ENCODE assay signal across 8 mouse cellular contexts in genomic region chr2:118900826-118901140, GRCm38 (mm10). TPM values are rescaled to one million over a fixed set of nuclear protein-coding genes. Genes with fewer than 3 reads are reported as not detected.
DNase-seq lines count a peak whose midpoint lies in the region; ATAC-seq and TF ChIP-seq lines count a peak whose summit lies in the region.

No protein-coding gene starts in this region.

- no peak for DNase-seq in kidney, postnatal 0 days (ENCODE audit: low spot score)
- DNase-seq in kidney, adult 8-10 months = no peak
- DNase-seq in hindbrain, embryonic 11.5 days (ENCODE audit: low spot score) = no peak
- DNase-seq in yolk sac, embryonic 10.5 days (ENCODE audit: low spot score) = no peak
- DNase-seq in testis, postnatal 10 days (ENCODE audit: low spot score) = no peak

- peak overlapping the region; percentile 99 for H3K4me2 ChIP-seq in kidney, postnatal 0 days (ENCODE audit: low read length)
- H3K4me2 ChIP-seq in hindbrain, embryonic 11.5 days (replicated peaks; ENCODE audit: low read depth, low read length) = peak overlapping the region; percentile 99
- peak overlapping the region; percentile 97 for H3K4me2 ChIP-seq in midbrain, embryonic 12.5 days (replicated peaks)

- H3K36me3 ChIP-seq in kidney, postnatal 0 days (ENCODE audit: insufficient read depth, low read length) = no peaks in the 10 kb centered on the region
- no peaks in the 10 kb centered on the region for H3K36me3 ChIP-seq in hindbrain, embryonic 11.5 days (ENCODE audit: control insufficient read depth, insufficient read depth, low read length)
- H3K36me3 ChIP-seq in midbrain, embryonic 12.5 days = no peaks in the 10 kb centered on the region

- ATAC-seq in kidney, postnatal 0 days (replicated peaks; ENCODE audit: low FRiP score, low read depth) = no peak; the same call in 1 of the 2 replicates
- ATAC-seq in hindbrain, embryonic 11.5 days (ENCODE audit: low FRiP score) = no peak; the same call in 1 of the 2 replicates
- peak; percentile 7; the same call in 1 of the 2 replicates for ATAC-seq in midbrain, embryonic 12.5 days (ENCODE audit: low FRiP score, low read depth)
- no peak for ATAC-seq in activated CD4-positive, CD25-positive, alpha-beta regulatory T cell, adult 4 months

- no peak for TF ChIP-seq CTCF in kidney, postnatal 0 days (IDR thresholded peaks at IDR 0.05; ENCODE audit: low read depth)
- no peak for TF ChIP-seq CTCF in bone marrow, adult 2 months (IDR thresholded peaks at IDR 0.05; ENCODE audit: control insufficient read depth, insufficient read depth, low read length)

- H3K4me1 ChIP-seq in kidney, postnatal 0 days (replicated peaks; ENCODE audit: insufficient read depth, low read length) = peaks cover 9% of the 10 kb centered on the region; the same call in 1 of the 2 replicates
- peaks cover 2% of the 10 kb centered on the region; the same call in 1 of the 2 replicates for H3K4me1 ChIP-seq in bone marrow, adult 2 months (ENCODE audit: control insufficient read depth, insufficient read depth, low read length)
- H3K4me1 ChIP-seq in hindbrain, embryonic 11.5 days (replicated peaks; ENCODE audit: control insufficient read depth, insufficient read depth, low read length) = peaks cover 30% of the 10 kb centered on the region
- H3K4me1 ChIP-seq in midbrain, embryonic 12.5 days = peaks cover 65% of the 10 kb centered on the region

- under 1% methylated on average over 11 of the region's 11 CpGs for WGBS in kidney, postnatal 0 days
- WGBS in bone marrow, adult 2 months = under 1% methylated on average over 11 of the region's 11 CpGs
- under 1% methylated on average over 11 of the region's 11 CpGs for WGBS in hindbrain, embryonic 11.5 days
- under 1% methylated on average over 11 of the region's 11 CpGs for WGBS in midbrain, embryonic 12.5 days

- peak overlapping the region; percentile 86 for H3K4me3 ChIP-seq in kidney, postnatal 0 days (replicated peaks; ENCODE audit: low read depth, low read length)
- peak overlapping the region; percentile 29 for H3K4me3 ChIP-seq in bone marrow, adult 2 months (replicated peaks; ENCODE audit: control insufficient read depth, low read depth, low read length)
- H3K4me3 ChIP-seq in hindbrain, embryonic 11.5 days (ENCODE audit: low read depth, low read length) = peak overlapping the region; percentile 93
- H3K4me3 ChIP-seq in midbrain, embryonic 12.5 days = peak overlapping the region; percentile 68

- peaks cover 39% of the 10 kb centered on the region for H3K27me3 ChIP-seq in kidney, postnatal 0 days (ENCODE audit: insufficient read depth, low read length)
- H3K27me3 ChIP-seq in hindbrain, embryonic 11.5 days (ENCODE audit: control insufficient read depth, insufficient read depth, low read length) = peaks cover 46% of the 10 kb centered on the region
- H3K27me3 ChIP-seq in midbrain, embryonic 12.5 days = peaks cover 67% of the 10 kb centered on the region

- peak overlapping the region; percentile 81; the same call in 1 of the 2 replicates for H3K9ac ChIP-seq in kidney, postnatal 0 days (ENCODE audit: low read depth, low read length)
- peak overlapping the region; percentile 61 for H3K9ac ChIP-seq in hindbrain, embryonic 11.5 days (ENCODE audit: low read depth, low read length)
- H3K9ac ChIP-seq in midbrain, embryonic 12.5 days (replicated peaks) = peak overlapping the region; percentile 84

- H3K9me3 ChIP-seq in kidney, postnatal 0 days (replicated peaks; ENCODE audit: low read length) = no peaks in the 10 kb centered on the region
- H3K9me3 ChIP-seq in hindbrain, embryonic 11.5 days (ENCODE audit: control insufficient read depth, low read length) = no peaks in the 10 kb centered on the region
- no peaks in the 10 kb centered on the region for H3K9me3 ChIP-seq in midbrain, embryonic 12.5 days

- no peak overlapping the region for H3K27ac ChIP-seq in kidney, postnatal 0 days
- H3K27ac ChIP-seq in bone marrow, adult 2 months (ENCODE audit: control insufficient read depth, insufficient read depth, low read depth, low read length, poor library complexity) = no peak overlapping the region
- peak overlapping the region; percentile 27; the same call in 1 of the 2 replicates for H3K27ac ChIP-seq in hindbrain, embryonic 11.5 days (ENCODE audit: low read depth, low read length)
- H3K27ac ChIP-seq in midbrain, embryonic 12.5 days (replicated peaks) = peak overlapping the region; percentile 39; the same call in 1 of the 2 replicates

- no peak for TF ChIP-seq POLR2A in bone marrow, adult 2 months (IDR thresholded peaks at IDR 0.05; ENCODE audit: borderline replicate concordance, control insufficient read depth, low read depth, low read length)

RNA-seq across cellular contexts. Expression of gene Bahd1, which starts 0.6 kb away (rescaled TPM):
- polyA plus RNA-seq in kidney, postnatal 0 days (2015; fragmentation: Nextera tagmentation; extraction: Ambion mirVana) = 3.3 TPM in 2 replicates
- 6.6 and 8.7 TPM in 2 replicates for polyA plus RNA-seq in bone marrow, adult 2 months (2011; ENCODE audit: insufficient read depth, insufficient read length, low replicate concordance, missing spikeins)
- polyA plus RNA-seq in hindbrain, embryonic 11.5 days (2014; fragmentation: Nextera tagmentation; extraction: Ambion mirVana) = 2.1 TPM in 2 replicates
- polyA plus RNA-seq in midbrain, embryonic 12.5 days (2016; fragmentation: Nextera tagmentation; extraction: Ambion mirVana) = 6.4 and 6.7 TPM in 2 replicates
- polyA plus RNA-seq in activated CD4-positive, CD25-positive, alpha-beta regulatory T cell, adult 4 months (2017; shearing (Covaris generic)) = 1 to 10 TPM; 3.6 TPM

RNA-seq across cellular contexts. Expression of gene Chst14, which starts 25.5 kb away (rescaled TPM):
- polyA plus RNA-seq in kidney, postnatal 0 days (2015; fragmentation: Nextera tagmentation; extraction: Ambion mirVana) = 23.9 and 25.1 TPM in 2 replicates
- 1.1 and 2.3 TPM in 2 replicates for polyA plus RNA-seq in bone marrow, adult 2 months (2011; ENCODE audit: insufficient read depth, insufficient read length, low replicate concordance, missing spikeins)
- 19.1 and 22.2 TPM in 2 replicates for polyA plus RNA-seq in hindbrain, embryonic 11.5 days (2014; fragmentation: Nextera tagmentation; extraction: Ambion mirVana)
- polyA plus RNA-seq in midbrain, embryonic 12.5 days (2016; fragmentation: Nextera tagmentation; extraction: Ambion mirVana) = 14.5 and 19.5 TPM in 2 replicates
- 1 to 10 TPM; 1.3 to 1.5 TPM for polyA plus RNA-seq in activated CD4-positive, CD25-positive, alpha-beta regulatory T cell, adult 4 months (2017; shearing (Covaris generic))

RNA-seq across cellular contexts. Expression of gene Ivd, which starts 39.0 kb away (rescaled TPM):
- polyA plus RNA-seq in kidney, postnatal 0 days (2015; fragmentation: Nextera tagmentation; extraction: Ambion mirVana) = 68.9 and 79.2 TPM in 2 replicates
- polyA plus RNA-seq in bone marrow, adult 2 months (2011; ENCODE audit: insufficient read depth, insufficient read length, low replicate concordance, missing spikeins) = 16.0 and 19.9 TPM in 2 replicates
- polyA plus RNA-seq in hindbrain, embryonic 11.5 days (2014; fragmentation: Nextera tagmentation; extraction: Ambion mirVana) = 42.1 and 45.0 TPM in 2 replicates
- 49.0 and 55.2 TPM in 2 replicates for polyA plus RNA-seq in midbrain, embryonic 12.5 days (2016; fragmentation: Nextera tagmentation; extraction: Ambion mirVana)
- 10 to 100 TPM; 37.3 to 58.1 TPM for polyA plus RNA-seq in activated CD4-positive, CD25-positive, alpha-beta regulatory T cell, adult 4 months (2017; shearing (Covaris generic))

Comparison
In these comparisons a context has a peak if more than half of its experiments do, and no peak if none do; other contexts are left out.
1. H3K27ac ChIP-seq: peak in hindbrain, embryonic 11.5 days (single experiment) and midbrain, embryonic 12.5 days (single experiment); none in kidney, postnatal 0 days (single experiment) and bone marrow, adult 2 months (single experiment).
2. H3K4me3 ChIP-seq: peak in every context shown above with its lines; median percentile 93 in hindbrain, embryonic 11.5 days; 86 in kidney, postnatal 0 days; 68 in midbrain, embryonic 12.5 days; 29 in bone marrow, adult 2 months.
3. Peak in every context shown above with its lines, with median percentiles within 50 percentile points of each other: H3K4me2 ChIP-seq and H3K9ac ChIP-seq.